Mouse (Mus musculus): Measurements from ENCODE around the gene Ppa1.

DNA sequence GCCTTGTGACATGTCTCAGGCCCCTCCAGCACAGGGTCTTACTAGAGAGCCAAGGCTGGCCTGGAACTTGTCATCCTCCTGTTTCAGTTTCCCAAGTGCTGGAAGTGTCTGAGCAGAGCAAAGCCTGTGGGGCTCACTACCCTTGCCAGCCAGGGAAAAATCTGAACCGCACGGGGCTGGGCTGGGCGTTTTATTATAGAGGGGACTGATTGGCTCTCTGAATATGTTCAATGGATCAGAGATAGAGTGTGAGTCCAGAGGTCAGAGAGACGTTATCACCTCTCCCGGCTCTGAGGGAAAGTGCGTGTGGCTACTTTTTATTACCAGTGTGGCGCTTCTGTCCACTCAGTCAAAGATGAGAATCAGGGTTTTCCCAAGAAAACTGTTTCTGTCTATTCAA lies 1.8 kb upstream of the Ppa1 start:
- TF ChIP-seq CTCF (IDR thresholded peaks at IDR 0.05; ENCODE audit: borderline replicate concordance, extremely low read depth, insufficient read depth, insufficient read length) (no peak), POLR2A (IDR thresholded peaks at IDR 0.05; ENCODE audit: borderline replicate concordance, extremely low read depth, insufficient read depth, insufficient read length, poor library complexity, severe bottlenecking) (no peak)

Measured in brain, embryonic 14.5 days (tissue).